Mouse (Mus musculus) stomach, postnatal 0 days (tissue): ENCODE results near the gene Pnn. TPM values are rescaled to one million over a fixed set of nuclear protein-coding genes. Genes with fewer than 3 reads are reported as not detected.
"Not testable (repeated sequence)": the region's sequence is repeated elsewhere in the genome, so short reads cannot be mapped to it uniquely, and the experiment has no call there.

Experiments
- ATAC-seq: fragments of 200-750 bp; cut with Nextera tagmentation; 2 replicates; pipeline ENCODE4 v1.8.0; 2017; ENCODE audit not compliant: low FRiP score, low TSS enrichment
- DNase-seq: peaks from one replicate; pipeline ENCODE4 v3.0.0-alpha.2; 2016; ENCODE audit warnings: low spot score
- H3K27ac ChIP-seq: fragments of 300-500 bp; sonication (generic); replicated peaks from 2 replicates; pipeline ENCODE4 v1.5.1; 2014; ENCODE audit warnings: mild to moderate bottlenecking, control low read depth
- H3K27me3 ChIP-seq: fragments of 300-500 bp; sonication (generic); 2 replicates; pipeline ENCODE4 v1.6.1; 2014; ENCODE audit warnings: low read length; ENCODE audit not compliant: control insufficient read depth, insufficient read depth
- H3K36me3 ChIP-seq: fragments of 300-500 bp; sonication (generic); 2 replicates; pipeline ENCODE4 v1.6.1; 2014; ENCODE audit warnings: low read length, mixed read lengths; ENCODE audit not compliant: control insufficient read depth, insufficient read depth
- H3K4me1 ChIP-seq: fragments of 300-500 bp; sonication (generic); replicated peaks from 2 replicates; pipeline ENCODE4 v1.6.1; 2014; ENCODE audit warnings: antibody characterized with exemption; ENCODE audit not compliant: control insufficient read depth, insufficient read depth
- H3K4me2 ChIP-seq: fragments of 300-500 bp; sonication (generic); replicated peaks from 2 replicates; pipeline ENCODE4 v1.6.1; 2014; ENCODE audit warnings: low read depth, mild to moderate bottlenecking, control low read depth, moderate library complexity
- H3K4me3 ChIP-seq: fragments of 300-500 bp; sonication (generic); 2 replicates; pipeline ENCODE4 v1.5.1; 2014; ENCODE audit warnings: low read depth, low read length, control low read depth
- H3K9ac ChIP-seq: fragments of 300-500 bp; sonication (generic); 2 replicates; pipeline ENCODE4 v1.6.1; 2014; ENCODE audit warnings: mild to moderate bottlenecking, low read length, control low read depth, mixed read lengths
- H3K9me3 ChIP-seq: fragments of 300-500 bp; sonication (generic); 2 replicates; pipeline ENCODE4 v1.6.1; 2016; ENCODE audit warnings: low read length; ENCODE audit not compliant: control insufficient read depth
- CTCF ChIP-seq: IDR thresholded peaks from 2 replicates; pipeline ENCODE4 v1.5.1; 2016; ENCODE audit warnings: antibody characterized with exemption, low read depth, mild to moderate bottlenecking, moderate library complexity
- EP300 ChIP-seq: optimal IDR thresholded peaks from 2 replicates; pipeline ENCODE3; 2016; ENCODE audit warnings: antibody characterized with exemption
- WGBS: fragments of 180-500 bp; shearing (Covaris S2); extraction: QIAGEN DNeasy Blood & Tissue Kit; methylation state at CpG from one replicate; pipeline ENCODE4 v1.1.7; 2014; 5-methylcytosine and 5-hydroxymethylcytosine counted together
- polyA plus RNA-seq: library from polyadenylated mRNA; unstranded; fragments of >200 nt; fragmentation: Nextera tagmentation; extraction: Ambion mirVana; gene quantifications from 2 replicates; pipeline ENCODE4 v1.2.1, GENCODE M21; 2015

Pnn gene
- polyA plus RNA-seq, 1 experiment from 2014 or later = 39.2 TPM

DNA sequence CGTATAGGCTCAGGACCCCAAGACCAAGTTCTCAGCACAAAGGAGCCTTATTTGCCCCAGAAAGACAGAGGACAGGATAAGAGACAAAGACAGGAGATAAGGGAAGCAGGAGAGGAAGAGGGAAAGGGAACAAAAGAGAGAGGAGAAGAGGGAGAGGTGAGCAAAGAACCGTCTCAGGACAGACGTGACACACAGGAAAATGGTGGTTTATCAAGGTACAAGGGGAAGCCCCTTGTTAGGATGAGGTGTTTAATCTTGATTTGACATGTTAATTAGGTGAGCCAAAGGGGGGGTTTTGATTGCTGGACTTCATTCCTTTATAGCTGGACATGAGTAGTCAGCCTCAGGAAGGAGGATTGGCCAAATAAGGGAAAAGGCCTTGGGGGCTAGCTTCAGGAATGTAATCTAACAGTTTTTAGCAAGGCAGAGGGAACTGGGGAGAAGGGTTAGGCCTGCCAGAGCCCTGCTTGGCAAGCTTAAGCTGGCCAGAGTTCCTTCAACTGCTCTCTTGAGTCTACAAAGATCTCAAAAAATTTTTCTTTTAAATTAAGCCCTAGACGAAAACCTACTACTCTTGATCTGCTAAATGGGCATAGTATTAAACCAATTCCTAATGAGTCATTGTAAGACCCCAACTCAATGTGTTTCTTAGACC, 11.4 kb upstream of the Pnn start:
- WGBS = 58% methylated on average over 4 of the region's 4 CpGs
- 0 out of 2 replicates have a peak overlapping the region, but pooled peaks have one; percentile 35 for H3K27ac ChIP-seq
- 0 out of 2 replicates have a peak, but pooled peaks cover 2% of the 10 kb centered on the region for H3K4me1 ChIP-seq
- no peak overlapping the region for H3K4me2 ChIP-seq
- no peaks in the 10 kb centered on the region; the same call in 1 of the 2 replicates for H3K36me3 ChIP-seq
- H3K9ac ChIP-seq = no peak overlapping the region
- DNase-seq = no peak
- no peak for ATAC-seq
- H3K9me3 ChIP-seq = no peaks in the 10 kb centered on the region
- H3K27me3 ChIP-seq = no peaks in the 10 kb centered on the region
- TF ChIP-seq CTCF (no peak), EP300 (no peak)
- no peak overlapping the region for H3K4me3 ChIP-seq

DNA sequence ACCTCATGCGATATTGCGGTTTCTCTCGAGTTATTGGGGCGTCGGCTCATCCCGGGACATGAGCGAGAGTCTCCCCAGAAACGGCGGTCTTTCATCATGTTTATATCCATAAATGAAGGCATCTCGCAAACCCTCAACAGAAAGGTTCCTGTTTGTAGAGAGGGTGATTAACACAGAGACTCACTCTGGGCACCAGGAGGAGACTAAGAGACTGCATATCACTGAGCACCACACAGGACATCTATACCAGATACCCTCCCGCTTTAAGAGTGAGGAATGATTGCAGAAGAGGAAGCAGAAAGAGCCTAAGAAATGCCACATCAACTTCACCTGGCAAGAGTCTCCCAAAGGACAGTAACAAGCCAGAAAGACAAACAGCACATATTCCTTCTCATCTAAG, 10.5 kb upstream of the Pnn start:
- Histone ChIP-seq H3K4me3 (no peak overlapping the region), H3K9me3 (no peaks in the 10 kb centered on the region), H3K27ac (no peak overlapping the region), H3K36me3 (no peaks in the 10 kb centered on the region; the same call in 1 of the 2 replicates), H3K4me2 (no peak overlapping the region), H3K4me1 (0 out of 2 replicates have a peak, but pooled peaks cover 2% of the 10 kb centered on the region), H3K9ac (no peak overlapping the region), H3K27me3 (no peaks in the 10 kb centered on the region)
- ATAC-seq (no peak), DNase-seq (no peak)
- WGBS = 97% methylated on average over 11 of the region's 11 CpGs
- TF ChIP-seq CTCF (no peak), EP300 (no peak)

DNA sequence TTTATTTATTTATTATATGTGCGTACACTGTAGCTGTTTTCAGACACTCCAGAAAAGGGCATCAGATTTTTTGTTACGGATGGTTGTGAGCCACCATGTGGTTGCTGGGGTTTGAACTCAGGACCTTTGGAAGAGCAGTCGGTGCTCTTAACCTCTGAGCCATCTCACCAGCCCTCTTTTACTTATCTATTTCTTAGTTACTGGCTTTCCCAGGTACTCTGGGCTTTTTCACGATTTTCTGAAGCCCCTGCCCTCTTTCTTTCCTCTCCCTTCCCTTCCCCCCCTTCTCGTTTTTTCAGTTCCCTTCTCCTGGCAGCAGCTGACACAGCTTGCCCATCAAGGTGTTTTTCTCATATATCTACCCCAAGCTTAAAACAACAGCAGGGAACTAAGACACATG, 8.4 kb upstream of the Pnn start:
- not testable (repeated sequence) for H3K4me2 ChIP-seq, H3K27me3 ChIP-seq, H3K36me3 ChIP-seq, H3K4me3 ChIP-seq, H3K27ac ChIP-seq, H3K9ac ChIP-seq, H3K9me3 ChIP-seq, ATAC-seq, H3K4me1 ChIP-seq, DNase-seq
- 81% methylated on average over 5 of the region's 5 CpGs for WGBS

DNA sequence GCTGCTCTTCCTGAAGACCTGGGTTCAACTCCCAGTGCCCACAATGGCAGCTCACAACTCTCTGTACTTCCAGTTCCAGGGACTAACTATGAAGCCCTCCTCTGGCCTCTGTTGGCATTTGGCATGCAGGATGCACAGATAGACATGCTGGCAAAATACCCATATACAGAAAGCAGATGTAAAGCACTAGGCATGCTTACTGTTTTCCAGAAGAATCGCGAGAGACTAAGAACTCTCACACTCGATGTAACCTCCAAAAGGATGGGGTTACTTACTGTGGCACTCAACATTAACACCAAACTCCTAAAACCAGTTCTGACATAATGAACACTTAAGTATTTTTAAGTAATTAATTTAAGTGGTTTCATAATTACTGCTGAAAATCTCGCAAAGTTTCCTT, 6.4 kb upstream of the Pnn start:
- TF ChIP-seq CTCF (no peak), EP300 (no peak)
- Histone ChIP-seq H3K4me2 (peak overlapping the region; percentile 67), H3K36me3 (no peaks in the 10 kb centered on the region; the same call in 1 of the 2 replicates), H3K9ac (peak overlapping the region; percentile 91), H3K4me1 (0 out of 2 replicates have a peak, but pooled peaks cover 2% of the 10 kb centered on the region), H3K27me3 (no peaks in the 10 kb centered on the region), H3K9me3 (no peaks in the 10 kb centered on the region), H3K4me3 (peak overlapping the region; percentile 74), H3K27ac (peak overlapping the region; percentile 97)
- 37% methylated on average over 4 of the region's 4 CpGs for WGBS
- ATAC-seq (no peak), DNase-seq (no peak)

DNA sequence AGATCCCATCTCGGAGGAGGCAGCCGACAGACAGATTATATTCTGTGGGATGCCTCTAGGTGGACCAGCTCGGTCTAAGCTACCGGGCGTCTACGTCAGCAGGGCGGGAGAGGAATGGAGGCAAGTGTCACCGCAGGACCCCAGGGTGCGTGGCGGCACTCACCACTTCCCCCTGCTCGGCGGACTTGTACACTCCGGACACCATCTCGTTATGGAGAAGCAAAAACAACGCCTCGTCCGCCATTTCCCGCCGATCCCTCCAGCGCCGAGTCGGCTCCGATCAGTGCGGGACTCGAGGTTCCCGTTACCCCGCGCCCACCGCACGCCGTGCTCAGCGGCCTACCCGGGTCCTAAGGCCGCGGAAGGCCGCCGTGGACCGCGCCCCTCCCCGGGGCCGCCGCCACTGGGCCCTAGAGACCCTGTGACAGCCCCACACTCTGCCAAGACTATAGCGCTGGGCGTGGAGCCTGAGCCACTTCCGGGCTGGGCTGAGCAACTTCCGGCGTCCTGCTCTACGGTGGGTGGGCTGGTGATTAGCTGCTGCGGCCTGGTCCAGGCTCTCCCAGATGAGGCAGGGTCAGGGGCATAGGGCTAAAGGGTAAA, 5.6 kb upstream of the Pnn start, which contains the start of gene Trappc6b:
Gene Trappc6b, minus strand, starts transcription at position 480 of the 603 bp plus-strand sequence.
- no peaks in the 10 kb centered on the region; the same call in 1 of the 2 replicates for H3K36me3 ChIP-seq
- ATAC-seq = peak; percentile 97
- no peaks in the 10 kb centered on the region for H3K27me3 ChIP-seq
- DNase-seq = peak; percentile 84
- peak within 1 kb of the TSS; percentile 74 for H3K4me3 ChIP-seq
- peak within 1 kb of the TSS; percentile 91 for H3K9ac ChIP-seq
- TF ChIP-seq EP300 (no peak), CTCF (peak; percentile 43)
- H3K9me3 ChIP-seq = no peaks in the 10 kb centered on the region
- H3K4me1 ChIP-seq = 0 out of 2 replicates have a peak, but pooled peaks cover 2% of the 10 kb centered on the region
- under 1% methylated on average over 44 of the region's 49 CpGs for WGBS
- peak within 1 kb of the TSS; percentile 97 for H3K27ac ChIP-seq
- H3K4me2 ChIP-seq = peak within 1 kb of the TSS; percentile 67

DNA sequence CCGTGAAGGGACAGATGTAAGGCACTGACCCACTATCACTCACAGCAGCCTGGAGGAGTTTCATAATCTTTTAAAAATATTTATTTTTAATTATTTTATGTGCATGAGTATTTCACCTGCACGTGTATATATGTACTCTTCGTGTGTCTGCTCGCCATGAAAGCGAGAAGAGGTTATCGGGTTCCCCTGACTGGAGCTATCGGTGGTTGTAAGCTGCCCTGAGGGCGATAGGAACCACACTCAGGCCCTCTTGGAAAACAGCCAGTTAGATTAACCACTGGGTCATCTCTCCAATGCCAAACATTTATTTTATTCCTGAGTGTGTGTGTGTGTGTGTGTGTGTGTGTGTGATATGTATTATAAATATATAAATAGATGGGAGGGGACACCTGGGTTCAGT, 1.8 kb upstream of the Pnn start:
- Histone ChIP-seq H3K9ac (no peak overlapping the region), H3K4me1 (0 out of 2 replicates have a peak, but pooled peaks cover 2% of the 10 kb centered on the region), H3K4me3 (no peak overlapping the region), H3K27me3 (no peaks in the 10 kb centered on the region), H3K9me3 (no peaks in the 10 kb centered on the region), H3K27ac (no peak overlapping the region), H3K4me2 (no peak overlapping the region), H3K36me3 (no peaks in the 10 kb centered on the region)
- WGBS = 77% methylated on average over 8 of the region's 8 CpGs
- DNase-seq (no peak), ATAC-seq (no peak)
- TF ChIP-seq CTCF (no peak), EP300 (no peak)
